Mouse (Mus musculus) brain, embryonic 18.5 days (tissue): Measurements from ENCODE around the gene Slc4a5.
"Not testable (repeated sequence)": the region's sequence is repeated elsewhere in the genome, so short reads cannot be mapped to it uniquely, and the experiment has no call there.

ENCODE experiments used
- DNase-seq: peaks from one replicate; pipeline ENCODE4 v3.0.0-alpha.2; 2012; ENCODE audit warnings: low read depth, low spot score

Gene Slc4a5

GRCm38 (mm10) chr6:83309017-83309416 is 89.4 kb downstream of the Slc4a5 start:
- DNase-seq = no peak

DNA sequence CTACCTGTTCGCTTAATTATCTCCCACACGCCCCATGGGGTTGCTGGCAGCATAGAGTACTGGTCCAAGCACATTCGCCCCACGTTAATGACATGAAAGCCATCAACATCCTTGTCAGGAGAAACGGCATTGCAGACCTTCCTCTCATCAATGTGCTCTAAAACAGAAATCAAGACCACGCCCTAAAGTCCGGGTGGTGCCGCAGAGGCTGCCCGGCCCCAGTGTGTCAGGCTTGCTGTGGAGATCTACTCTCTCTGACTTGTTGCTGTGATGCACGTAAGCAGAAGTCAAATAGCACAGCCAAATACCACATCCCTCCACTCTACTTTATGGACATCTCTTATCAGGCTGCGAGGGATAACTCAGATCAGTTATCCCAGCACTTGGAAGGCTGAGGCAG is 91.6 kb downstream of the Slc4a5 start:
- DNase-seq = no peak

- DNase-seq = no peak
These were observed 92.4 kb downstream of the Slc4a5 start for GRCm38 (mm10) chr6:83312021-83312420.

DNA sequence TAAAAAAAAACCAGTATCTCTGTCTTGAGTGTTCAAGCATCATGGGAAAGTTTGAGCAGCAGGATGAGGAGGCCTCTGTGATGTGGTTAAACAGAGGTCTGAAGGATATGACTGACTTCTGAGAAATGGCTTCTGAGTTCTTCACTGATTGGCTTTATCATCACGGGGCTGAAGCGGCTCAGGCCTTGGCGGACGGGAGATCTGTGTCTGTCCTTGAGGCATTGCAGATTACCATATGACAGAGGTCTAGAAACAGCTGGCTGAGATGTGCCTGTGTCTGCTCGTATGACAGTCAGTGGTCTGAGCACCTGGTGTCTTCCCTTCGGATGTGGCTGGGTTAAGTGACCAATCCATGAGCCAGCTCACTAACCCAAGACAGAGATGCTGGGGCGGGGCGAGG is 92.9 kb downstream of the Slc4a5 start:
- no peak for DNase-seq

DNA sequence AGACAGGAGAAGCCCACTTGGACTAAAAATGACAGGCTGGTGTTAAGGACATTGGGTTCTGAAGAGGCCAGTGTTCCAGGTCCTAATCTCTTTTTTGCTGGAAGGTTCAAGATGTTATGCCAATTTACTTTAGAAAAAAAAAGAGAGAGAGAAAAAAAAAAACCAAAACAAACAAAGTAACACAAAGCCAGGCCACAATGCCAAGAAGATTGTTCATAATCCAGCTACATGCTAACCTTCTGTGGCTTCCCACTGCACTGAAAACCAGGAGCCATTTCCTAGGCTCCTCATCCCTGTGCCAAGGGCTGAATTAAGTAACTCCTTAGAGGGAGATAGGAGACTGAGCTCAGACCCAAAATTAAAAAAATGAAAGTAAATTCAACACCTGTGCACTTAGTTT is 95.7 kb downstream of the Slc4a5 start:
- no peak for DNase-seq

- DNase-seq = no peak
These were observed 96.4 kb downstream of the Slc4a5 start for GRCm38 (mm10) chr6:83316022-83316421.

DNA sequence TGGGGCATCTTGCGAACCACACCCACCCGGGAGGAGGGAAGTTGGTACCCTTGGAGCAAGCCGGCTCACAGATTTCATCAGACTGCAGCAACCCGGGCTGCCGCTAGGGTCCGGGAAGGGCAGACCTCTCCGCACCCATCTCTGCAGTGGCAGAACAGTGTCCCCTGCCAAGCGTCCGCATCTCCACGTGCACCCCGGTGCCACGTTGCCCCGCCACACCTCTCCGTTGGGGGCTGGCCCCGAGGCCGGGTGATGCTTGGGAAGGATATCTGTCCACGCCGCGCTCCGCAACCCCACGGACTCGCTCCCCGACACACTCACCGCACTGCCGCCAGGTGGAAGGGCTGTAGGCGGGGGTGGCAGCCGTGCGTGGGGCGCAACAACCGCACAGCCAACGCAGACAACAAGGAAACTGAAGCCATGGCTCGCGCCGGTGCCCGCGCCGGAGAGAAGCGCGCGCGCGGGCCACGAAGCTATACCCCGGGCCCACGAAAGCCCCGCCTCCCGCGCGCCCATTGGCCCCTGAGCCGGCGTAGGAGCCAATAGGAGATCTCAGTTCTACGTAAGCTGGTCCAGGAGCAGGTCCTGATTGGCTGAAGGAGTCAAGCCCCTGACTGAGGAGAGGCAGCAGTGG is 97.6 kb downstream of the Slc4a5 start:
- peak; percentile 83 for DNase-seq

- DNase-seq = no peak
These were observed 102.3 kb downstream of the Slc4a5 start for GRCm38 (mm10) chr6:83321927-83322326.

DNA sequence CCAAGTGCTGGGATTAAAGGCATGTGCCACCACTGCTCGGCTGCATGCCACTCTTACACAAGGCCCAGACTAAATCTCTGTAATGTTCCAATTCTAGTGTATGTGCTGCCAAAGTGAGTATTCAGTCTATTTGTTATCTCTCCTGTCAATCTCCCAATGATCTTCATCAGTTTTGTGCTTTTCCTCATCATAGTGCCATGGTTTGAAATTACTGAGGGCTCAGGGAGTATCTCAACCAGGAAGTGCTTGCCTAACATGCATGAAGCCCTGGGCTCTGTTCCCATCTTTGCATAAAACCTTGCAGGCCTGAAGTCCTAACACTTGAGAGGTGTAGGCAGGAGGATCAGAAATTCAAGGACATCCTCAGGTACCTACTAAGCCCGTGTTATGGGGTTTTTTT is 103.2 kb downstream of the Slc4a5 start:
- DNase-seq = no peak

DNA sequence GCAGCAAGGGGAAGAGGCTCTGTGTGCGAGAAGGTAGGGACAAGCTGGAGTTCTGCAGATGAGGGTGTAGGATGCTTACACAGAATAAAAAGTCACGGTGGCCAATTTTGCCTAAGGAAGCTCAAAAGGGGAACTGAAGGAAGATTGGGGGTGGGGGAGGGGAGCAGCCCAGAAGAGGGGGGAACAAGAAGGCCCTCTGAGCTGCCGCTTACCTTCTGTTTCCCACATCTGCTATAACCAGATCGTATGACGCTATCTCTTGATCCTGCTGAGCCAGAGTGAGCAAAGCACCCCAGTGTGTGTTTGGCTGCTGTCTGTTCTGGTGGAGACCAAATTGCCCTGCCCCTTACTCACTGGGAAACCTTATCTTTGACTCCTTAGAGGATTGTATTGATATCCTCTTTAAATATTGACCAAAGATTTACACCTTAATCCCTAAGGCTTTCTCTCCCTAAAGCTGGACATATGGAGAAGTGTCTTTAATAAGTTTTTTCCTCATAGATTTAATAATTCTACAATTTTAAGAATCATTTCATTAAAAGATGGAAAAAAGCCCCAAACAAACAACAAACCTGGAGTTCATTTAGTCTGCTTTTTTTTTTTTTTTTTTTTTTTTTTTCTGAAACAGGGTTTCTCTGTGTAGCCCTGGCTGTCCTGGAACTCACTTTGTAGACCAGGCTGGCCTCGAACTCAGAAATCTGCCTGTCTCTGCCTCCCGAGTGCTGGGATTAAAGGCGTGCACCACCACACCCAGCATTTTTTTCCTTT is 104.2 kb downstream of the Slc4a5 start:
- no peak for DNase-seq

DNA sequence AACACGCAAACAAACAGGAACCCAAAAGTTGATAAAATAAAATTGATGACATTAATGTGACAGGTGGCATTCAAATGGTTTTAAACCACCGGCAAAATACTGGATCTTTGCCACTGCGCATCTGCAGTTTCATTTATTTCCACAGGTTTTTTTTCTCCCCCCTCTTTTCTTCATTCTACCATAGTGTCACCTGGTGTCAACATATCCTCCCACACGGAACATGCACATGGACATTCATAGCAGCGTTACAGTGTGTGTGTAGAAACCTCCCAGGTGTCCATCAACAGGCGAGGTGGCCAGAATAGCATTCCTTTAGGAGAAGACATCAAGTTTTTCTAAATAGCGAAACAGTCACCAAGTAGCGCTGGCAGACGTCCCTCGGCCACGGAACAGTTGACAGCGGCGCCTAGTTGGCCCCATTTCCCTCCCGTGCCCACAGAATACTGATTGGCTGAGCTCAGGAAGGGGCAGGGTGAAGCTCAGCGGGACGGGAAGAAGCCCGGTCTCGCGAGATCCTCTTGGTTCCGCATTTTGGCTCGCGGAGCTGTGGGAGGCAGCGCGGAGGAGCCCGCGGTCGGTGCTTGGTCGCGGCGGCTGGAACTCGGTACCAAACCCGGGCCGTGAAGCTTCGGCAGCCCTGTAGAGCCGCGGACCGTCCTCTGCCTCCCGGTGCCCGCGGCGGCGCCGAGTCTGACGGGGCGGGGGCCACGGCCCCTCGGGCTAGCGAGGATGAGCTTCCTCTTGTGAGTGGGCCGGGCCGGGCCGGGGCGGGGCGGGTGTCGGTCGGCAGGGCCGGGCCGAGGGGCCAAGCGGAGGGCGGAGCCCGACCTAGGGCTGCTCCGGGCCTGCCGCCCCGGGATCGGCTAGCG is 106.1 kb downstream of the Slc4a5 start, which contains the start of the genes Mthfd2 and Mob1a:
Gene Mthfd2 (minus strand): TSS at position 384 of the 869 bp plus-strand sequence.
Gene Mob1a (plus strand): TSS at position 492 of the 869 bp plus-strand sequence.
- DNase-seq = peak; percentile 82

DNA sequence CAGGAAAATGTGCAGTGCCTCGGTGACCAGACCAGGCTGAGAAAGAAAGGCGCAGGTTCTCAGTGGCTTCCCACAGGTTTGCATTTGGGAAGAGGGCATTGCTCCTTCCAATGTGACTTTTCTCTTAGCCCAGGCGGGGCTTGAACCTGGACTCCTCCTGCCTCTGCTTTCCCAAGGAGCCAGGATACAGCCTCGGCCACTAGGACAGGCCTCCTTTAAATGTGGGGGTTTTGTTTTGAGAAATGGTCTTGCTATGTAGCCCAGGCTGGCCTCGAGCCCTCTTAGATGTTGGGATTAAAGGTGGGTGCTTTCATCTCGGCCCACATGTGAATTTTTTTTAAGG is 106.7 kb downstream of the Slc4a5 start:
- no peak for DNase-seq

DNA sequence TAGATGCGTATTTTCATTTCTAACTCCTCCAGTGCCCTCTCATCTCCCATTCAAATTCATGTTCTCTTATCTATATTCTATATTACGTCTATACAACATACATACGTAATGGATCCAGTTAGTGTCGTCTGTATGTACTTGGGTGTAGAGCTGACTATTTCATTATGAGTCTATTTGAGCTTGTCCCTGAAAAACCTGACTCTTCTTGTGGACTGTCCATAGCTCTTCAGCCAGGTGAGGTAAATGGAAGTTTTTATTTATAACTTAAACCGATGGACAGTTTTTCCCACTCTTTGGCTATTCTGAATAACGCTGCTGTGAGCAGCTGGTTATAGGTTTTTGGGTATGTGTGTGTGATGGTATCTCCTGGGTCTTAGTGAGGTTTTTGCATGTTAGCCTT is 107.1 kb downstream of the Slc4a5 start:
- DNase-seq = no peak

DNA sequence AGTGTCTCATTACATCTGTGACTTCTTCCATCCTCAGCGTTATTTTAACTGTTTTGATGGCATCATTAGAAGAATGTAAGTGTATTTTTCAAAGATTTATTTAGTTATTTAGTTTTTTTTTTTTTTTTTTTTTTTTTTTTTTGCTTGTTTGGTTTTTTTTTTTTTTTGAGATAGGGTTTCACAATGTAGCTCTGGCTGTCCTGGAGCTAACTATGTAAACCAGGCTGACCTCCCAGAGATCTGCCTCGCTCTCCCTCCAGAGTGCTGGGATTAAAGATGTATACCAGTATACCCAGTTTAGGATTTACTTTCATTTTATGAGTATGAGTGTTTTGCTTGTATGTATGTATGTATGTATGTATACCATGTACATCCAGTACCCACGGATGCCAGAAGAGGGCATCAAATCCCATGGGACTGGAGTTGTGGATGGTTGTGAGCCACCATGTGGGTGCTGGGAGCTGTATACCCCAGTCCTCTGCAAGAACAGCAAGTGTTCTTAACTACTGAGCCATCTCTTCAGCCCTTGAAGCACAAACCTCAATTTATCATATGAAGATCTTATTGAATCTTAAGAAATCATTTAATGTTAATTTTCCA is 108.1 kb downstream of the Slc4a5 start:
- no peak for DNase-seq

DNA sequence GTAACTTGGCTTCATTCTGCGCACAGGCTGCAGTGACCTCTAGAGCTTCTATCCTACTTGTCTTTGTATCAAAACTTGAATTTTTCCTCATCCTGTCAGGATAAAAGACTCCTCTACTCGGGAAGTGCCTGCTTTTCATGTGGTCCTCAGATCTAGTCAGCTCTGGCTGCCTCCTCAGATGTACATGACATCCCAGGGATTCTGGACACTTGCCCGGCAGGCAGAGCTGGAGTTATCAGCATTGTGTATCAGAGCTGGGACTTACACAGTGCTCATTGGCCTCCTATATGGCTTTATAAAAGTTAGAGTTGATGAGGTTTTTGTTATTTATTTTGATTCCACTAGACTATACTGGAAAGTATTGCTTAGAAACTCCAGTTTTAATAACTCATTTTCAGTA is 121.8 kb downstream of the Slc4a5 start:
- no peak for DNase-seq

GRCm38 (mm10) chr6:83342957-83343356 is 123.3 kb downstream of the Slc4a5 start:
- DNase-seq = no peak

GRCm38 (mm10) chr6:83345285-83345684 is 125.7 kb downstream of the Slc4a5 start:
- DNase-seq = not testable (repeated sequence)

DNA sequence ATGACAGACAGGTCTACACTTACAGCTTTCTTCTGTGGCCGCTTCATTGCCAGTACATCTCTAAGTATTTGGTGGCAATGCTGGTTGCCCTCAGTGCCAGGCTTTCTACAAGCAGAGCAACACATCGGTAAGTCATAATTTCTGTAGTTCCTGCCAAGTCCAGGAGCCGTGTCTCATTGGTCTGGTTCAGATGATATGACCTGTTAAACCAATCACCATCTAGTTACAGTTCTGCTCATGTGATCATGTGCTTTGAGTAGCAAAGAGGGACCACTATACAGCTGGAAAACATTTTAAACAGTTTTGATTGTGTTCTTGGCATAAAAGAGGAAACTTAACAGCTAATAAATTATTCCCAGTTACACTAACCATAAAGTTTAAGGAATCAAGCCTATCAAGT is 128.3 kb downstream of the Slc4a5 start:
- DNase-seq = no peak

DNA sequence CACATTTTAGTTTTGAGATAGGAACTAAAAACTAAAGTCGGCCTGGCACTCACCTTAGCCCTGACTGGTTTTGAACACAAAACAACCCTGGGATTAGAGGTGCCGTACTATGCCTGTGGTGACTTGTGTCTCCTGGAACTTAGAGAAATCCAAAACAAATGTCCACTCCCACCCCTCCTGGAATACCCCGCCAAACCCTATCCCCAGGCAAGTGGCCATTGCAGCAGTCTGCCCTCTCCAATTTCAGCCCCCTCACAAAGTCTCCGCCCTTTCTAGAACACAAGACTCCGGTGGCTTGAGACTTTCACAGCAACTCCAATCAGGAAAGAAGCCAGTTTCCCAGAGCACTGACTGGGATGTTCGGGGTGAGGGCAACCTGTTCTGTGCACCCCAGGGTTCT is 129.2 kb downstream of the Slc4a5 start, which contains the start of gene Bola3:
Gene Bola3 (plus strand): TSS at position 275 of the 400 bp plus-strand sequence.
- DNase-seq = no peak

- peak; percentile 24 for DNase-seq
These were observed 129.8 kb downstream of the Slc4a5 start for GRCm38 (mm10) chr6:83349274-83349958.

DNA sequence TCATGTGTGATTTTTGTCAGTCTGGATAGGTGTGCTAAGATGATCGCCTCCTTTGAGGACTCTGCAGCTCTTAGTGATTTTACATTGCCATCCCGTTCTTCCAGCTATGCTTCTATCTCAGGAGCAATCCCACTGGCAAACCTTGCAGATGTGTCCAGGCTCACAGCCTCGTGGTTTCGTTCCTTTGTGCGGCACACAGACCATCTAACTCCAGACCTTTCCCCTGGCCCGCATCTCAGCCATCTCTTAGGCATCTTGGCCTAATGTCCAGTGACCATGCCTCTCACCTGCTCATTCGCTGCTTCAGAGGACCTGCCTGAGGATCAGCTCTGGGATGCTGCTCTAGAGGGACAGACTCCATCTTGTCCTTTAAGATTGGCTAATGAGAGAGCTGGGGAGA is 130.5 kb downstream of the Slc4a5 start:
- DNase-seq = no peak
